Mouse (Mus musculus) brain, embryonic 14.5 days (tissue): Measurements from ENCODE around the gene Zbtb21.

Source experiments
- CTCF ChIP-seq: fragments of 200-500 bp; IDR thresholded peaks from 2 replicates; pipeline ENCODE4 v1.5.1; 2012; ENCODE audit warnings: inconsistent platforms, mild to moderate bottlenecking, moderate library complexity, borderline replicate concordance; ENCODE audit not compliant: insufficient read depth, insufficient read length; ENCODE audit errors: extremely low read depth
- POLR2A ChIP-seq: fragments of 200-500 bp; IDR thresholded peaks from 2 replicates; pipeline ENCODE4 v1.6.1; 2012; ENCODE audit warnings: mild to moderate bottlenecking, inconsistent platforms, borderline replicate concordance; ENCODE audit not compliant: poor library complexity, insufficient read depth, insufficient read length, severe bottlenecking; ENCODE audit errors: extremely low read depth

DNA sequence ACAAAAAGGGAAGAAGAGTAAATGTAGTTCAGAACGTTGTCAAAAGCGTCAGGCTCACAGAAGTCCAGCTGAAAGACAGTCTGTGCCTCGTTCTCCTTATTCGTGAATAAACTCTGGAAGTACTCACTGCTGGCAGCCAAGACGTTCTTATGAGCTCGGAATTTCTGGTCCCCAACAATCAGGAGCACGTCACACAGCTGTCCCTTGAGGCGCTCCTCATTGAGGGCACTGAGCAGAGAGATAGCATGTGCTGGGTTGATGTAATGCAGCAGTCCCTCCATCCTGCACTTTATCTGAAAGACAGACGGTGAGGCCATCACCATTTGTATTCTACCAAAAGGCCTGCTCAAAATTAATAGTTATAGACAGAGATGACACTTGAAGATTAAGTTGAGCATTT, 9.6 kb downstream of the Zbtb21 start:
- no peak for TF ChIP-seq CTCF
- TF ChIP-seq POLR2A = no peak
